Mouse (Mus musculus): ENCODE measurements around the gene Samd4b.

DNA sequence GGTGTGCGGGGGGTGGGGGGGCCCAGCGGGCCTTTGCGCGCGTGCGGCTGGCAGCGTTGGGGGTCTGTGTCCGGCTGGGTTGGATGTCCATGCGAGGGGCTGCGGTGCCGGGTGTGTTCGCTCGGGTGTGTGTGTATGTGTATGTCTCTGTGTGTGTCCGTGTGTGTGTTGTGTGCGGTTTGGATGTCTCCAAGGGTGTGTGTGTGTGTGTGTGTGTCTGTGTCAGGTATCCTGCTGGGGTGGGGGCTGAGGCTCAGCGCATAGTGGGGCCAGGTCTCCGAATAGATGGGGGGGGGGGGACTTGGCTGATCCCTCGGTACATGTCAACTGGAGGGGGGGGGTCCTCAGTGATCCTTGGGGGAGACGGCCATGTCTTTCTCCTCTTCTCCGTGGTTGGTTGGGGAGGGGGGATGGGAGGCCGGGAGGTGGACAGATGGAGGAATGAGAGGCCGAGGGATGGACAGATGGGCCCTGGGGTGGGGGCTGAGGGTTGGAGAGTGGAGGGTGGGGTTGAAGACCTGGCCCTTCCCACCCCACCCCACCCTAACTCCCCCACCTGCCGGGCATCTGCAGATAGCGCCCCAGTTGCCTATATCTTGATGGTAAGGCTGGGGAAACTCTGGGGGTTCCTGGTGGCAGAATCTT lies 145.5 kb downstream of the Samd4b start:
- TF ChIP-seq CTCF (IDR thresholded peaks at IDR 0.05; ENCODE audit: low read depth) = no peak
- TF ChIP-seq EP300 (IDR thresholded peaks at IDR 0.05; ENCODE audit: low read depth) = no peak
